ENCODE assay signal across 8 mouse cellular contexts in the genomic region with DNA sequence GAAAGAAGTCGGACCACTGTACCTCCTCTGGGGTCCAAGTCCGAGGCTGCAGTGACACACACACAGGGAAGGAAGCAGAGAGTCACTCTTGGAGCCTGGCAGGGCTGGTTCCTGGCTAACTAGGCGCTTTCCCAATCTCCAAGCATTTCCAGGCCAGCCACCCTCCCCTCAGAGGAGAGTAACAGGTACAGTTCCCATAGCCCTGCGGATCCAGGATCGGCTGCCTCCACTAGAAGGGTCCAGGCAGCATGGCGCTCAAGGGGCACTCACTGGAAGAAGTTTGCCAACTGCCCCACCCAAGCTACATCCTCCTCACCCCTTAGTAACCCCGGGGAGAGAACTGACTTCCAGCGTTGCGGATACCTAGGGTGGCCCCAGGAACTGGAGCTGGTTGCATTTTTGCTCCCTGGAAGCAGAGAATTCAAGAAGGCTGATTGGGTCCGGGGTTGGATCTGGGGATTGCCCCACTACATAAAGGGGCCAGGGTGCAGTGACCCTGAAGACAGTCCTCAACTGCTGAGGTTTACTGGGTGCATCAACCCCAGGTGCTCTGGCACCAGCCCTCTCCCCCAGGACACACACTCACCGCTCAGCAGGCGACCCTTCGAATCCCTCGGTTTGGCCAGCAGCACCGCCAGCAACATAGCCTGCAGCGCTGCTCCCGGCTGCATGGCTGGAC. TPM values are rescaled to one million over a fixed set of nuclear protein-coding genes. Genes with fewer than 3 reads are reported as not detected.
DNase-seq lines count a peak whose midpoint lies in the region; ATAC-seq lines count a peak whose summit lies in the region.

No protein-coding gene starts in this region.

- peak overlapping the region; percentile 56 for H3K4me3 ChIP-seq in heart, embryonic 11.5 days (ENCODE audit: low read depth, low read length)

- no peaks in the 10 kb centered on the region for H3K9me3 ChIP-seq in heart, embryonic 11.5 days (replicated peaks; ENCODE audit: control insufficient read depth, low read length)

- H3K27me3 ChIP-seq in heart, embryonic 11.5 days (ENCODE audit: control insufficient read depth, insufficient read depth, low read length), result 0 out of 2 replicates have a peak, but pooled peaks cover 3% of the 10 kb centered on the region

- H3K36me3 ChIP-seq in heart, embryonic 11.5 days (ENCODE audit: control insufficient read depth, insufficient read depth, low read length), result no peaks in the 10 kb centered on the region

- peak overlapping the region; percentile 54 for H3K9ac ChIP-seq in heart, embryonic 11.5 days (ENCODE audit: low read depth, low read length)

- peak; percentile 40 for ATAC-seq in heart, embryonic 11.5 days (replicated peaks; ENCODE audit: insufficient number of reproducible peaks, low FRiP score, low TSS enrichment)
- peak; percentile 24 for ATAC-seq in megakaryocyte-erythroid progenitor cell, adult 5-6 weeks (replicated peaks; ENCODE audit: low FRiP score, low TSS enrichment, poor library complexity, severe bottlenecking)

- H3K4me2 ChIP-seq in heart, embryonic 11.5 days, result peak overlapping the region; percentile 83

- 0 out of 2 replicates have a peak overlapping the region, but pooled peaks have one; percentile 7 for H3K27ac ChIP-seq in heart, embryonic 11.5 days (ENCODE audit: low read depth, low read length)

- DNase-seq in right cerebral cortex, postnatal 14 days, result peak; percentile 5
- no peak for DNase-seq in right cerebral cortex, postnatal 10 days (ENCODE audit: low spot score in 2 of 2)
- DNase-seq in cerebellum, postnatal 36 days, result peak; percentile 36 to 37
- DNase-seq in kidney, postnatal 10 days, result peak; percentile 34
- peak; percentile 9 for DNase-seq in thymus, postnatal 25 days
- no peak for DNase-seq in right cerebral cortex, adult 18-20 months

- whole genome bisulfite sequencing in heart, embryonic 11.5 days (ENCODE audit: insufficient replicate concordance), result 1% methylated on average over 17 of the region's 17 CpGs

- peaks cover 9% of the 10 kb centered on the region; the same call in 1 of the 2 replicates for H3K4me1 ChIP-seq in heart, embryonic 11.5 days (ENCODE audit: control insufficient read depth, insufficient read depth, low read length)

RNA-seq across cellular contexts. Expression of gene Layn, which starts 0.5 kb away (rescaled TPM):
- polyA plus RNA-seq in heart, embryonic 11.5 days (2014; fragmentation: Nextera tagmentation; extraction: Ambion mirVana), result 7.2 and 10.2 TPM in 2 replicates
- total RNA-seq in megakaryocyte-erythroid progenitor cell, adult 5-6 weeks (2014; fragmentation: Nextera tagmentation), result not detected in 2 replicates
- 6.1 TPM in 1 of 2 replicates, not detected in the other for total RNA-seq in megakaryocyte-erythroid progenitor cell, adult 5-6 weeks (2017)

RNA-seq across cellular contexts. Expression of gene Btg4, which starts 15.7 kb away (rescaled TPM):
- not detected in 2 replicates for polyA plus RNA-seq in heart, embryonic 11.5 days (2014; fragmentation: Nextera tagmentation; extraction: Ambion mirVana)
- not detected in 2 replicates for total RNA-seq in megakaryocyte-erythroid progenitor cell, adult 5-6 weeks (2014; fragmentation: Nextera tagmentation)
- not detected in 2 replicates for total RNA-seq in megakaryocyte-erythroid progenitor cell, adult 5-6 weeks (2017)

RNA-seq across cellular contexts. Expression of gene 4833427G06Rik, which starts 25.4 kb away (rescaled TPM):
- not detected in 2 replicates for polyA plus RNA-seq in heart, embryonic 11.5 days (2014; fragmentation: Nextera tagmentation; extraction: Ambion mirVana)
- total RNA-seq in megakaryocyte-erythroid progenitor cell, adult 5-6 weeks (2014; fragmentation: Nextera tagmentation), result not detected in 2 replicates
- not detected in 2 replicates for total RNA-seq in megakaryocyte-erythroid progenitor cell, adult 5-6 weeks (2017)

Comparison
In these comparisons a context has a peak if more than half of its experiments do, and no peak if none do; other contexts are left out.
1. DNase-seq: peak in right cerebral cortex, postnatal 14 days (single experiment), cerebellum, postnatal 36 days (2 of 2), kidney, postnatal 10 days (single experiment) and thymus, postnatal 25 days (single experiment); none in right cerebral cortex, postnatal 10 days (0 of 2) and right cerebral cortex, adult 18-20 months (single experiment).